Mouse (Mus musculus): ENCODE results near the gene Nudt8. TPM values are rescaled to one million over a fixed set of nuclear protein-coding genes. Genes with fewer than 3 reads are reported as not detected.

Gene Nudt8
- polyA plus RNA-seq, 1 experiment from 2014 or later = 41.0 TPM

GRCm38 (mm10) chr19:3999121-3999730, 1.2 kb upstream of the Nudt8 start:
- 0 out of 2 replicates have a peak, but pooled peaks cover 5% of the 10 kb centered on the region for H3K27me3 ChIP-seq (replicated peaks)
- peak overlapping the region; percentile 77 for H3K4me3 ChIP-seq
- H3K9me3 ChIP-seq (replicated peaks) = no peaks in the 10 kb centered on the region
- no peak overlapping the region for H3K27ac ChIP-seq (ENCODE audit: poor library complexity, severe bottlenecking)
- H3K4me1 ChIP-seq (replicated peaks) = peaks cover 49% of the 10 kb centered on the region
- 81% methylated on average over 9 of the region's 9 CpGs for WGBS
- peak overlapping the region; percentile 87 for H3K4me2 ChIP-seq
- peaks cover 1% of the 10 kb centered on the region; the same call in 1 of the 2 replicates for H3K36me3 ChIP-seq
- peak overlapping the region; percentile 94 for H3K9ac ChIP-seq
- no peak for ATAC-seq (ENCODE audit: insufficient number of reproducible peaks, low FRiP score)

DNA sequence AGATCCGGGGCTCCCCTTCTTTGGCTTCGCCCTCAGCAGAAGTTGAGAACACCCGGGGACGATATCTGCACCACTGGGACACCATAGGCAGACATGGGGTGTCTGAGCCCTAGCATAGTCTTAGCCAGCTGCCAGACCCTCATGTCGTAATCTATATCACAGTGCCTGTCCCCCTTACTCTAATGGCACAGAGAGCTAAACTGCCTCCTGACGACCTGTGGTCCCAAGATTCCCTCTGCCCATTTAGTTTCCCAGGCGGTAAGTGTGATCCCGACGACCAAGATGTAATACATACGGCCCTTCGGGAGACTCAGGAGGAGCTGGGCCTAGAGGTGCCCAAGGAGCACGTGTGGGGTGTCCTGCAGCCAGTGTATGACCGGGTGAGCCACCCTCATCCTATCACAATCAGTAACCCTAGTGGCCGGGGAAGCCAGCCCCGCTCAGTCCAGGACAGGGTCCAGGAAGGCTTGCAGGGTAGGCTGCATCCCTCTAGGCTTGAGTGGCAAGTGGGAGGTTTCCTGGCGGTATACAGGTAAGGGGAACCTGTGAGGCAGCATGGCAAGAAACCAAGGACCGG, 657 bp downstream of the Nudt8 start:
- Histone ChIP-seq H3K27ac (ENCODE audit: poor library complexity, severe bottlenecking) (peak overlapping the region; percentile 99), H3K4me2 (peak overlapping the region; percentile 87), H3K27me3 (replicated peaks) (no peaks in the 10 kb centered on the region), H3K4me1 (replicated peaks) (peaks cover 63% of the 10 kb centered on the region), H3K9me3 (replicated peaks) (no peaks in the 10 kb centered on the region), H3K36me3 (peaks cover 14% of the 10 kb centered on the region), H3K4me3 (peak overlapping the region; percentile 77), H3K9ac (peak overlapping the region; percentile 94)
- no peak for ATAC-seq (ENCODE audit: insufficient number of reproducible peaks, low FRiP score)
- 19% methylated on average over 17 of the region's 17 CpGs for WGBS

DNA sequence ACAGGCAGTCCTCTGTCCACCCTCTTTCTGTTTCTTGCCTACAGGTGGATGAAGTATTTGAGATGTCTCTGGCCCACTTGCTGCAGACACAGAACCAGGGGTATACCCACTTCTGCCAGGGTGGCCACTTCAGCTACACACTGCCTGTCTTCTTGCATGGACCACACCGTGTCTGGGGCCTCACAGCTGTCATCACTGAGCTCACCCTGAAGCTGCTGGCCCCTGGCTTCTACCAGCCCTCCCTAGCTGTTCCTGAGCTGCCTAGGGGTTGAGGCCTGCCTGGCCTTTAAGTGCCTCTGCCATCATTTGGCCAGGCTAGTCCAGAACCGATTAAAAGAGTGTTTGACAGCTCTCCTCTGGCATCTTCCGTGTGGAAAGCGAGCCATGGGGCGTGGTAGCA, 1.4 kb downstream of the Nudt8 start:
- Histone ChIP-seq H3K4me2 (peak overlapping the region; percentile 87; the same call in 1 of the 2 replicates), H3K36me3 (peaks cover 21% of the 10 kb centered on the region), H3K4me1 (replicated peaks) (peaks cover 65% of the 10 kb centered on the region), H3K9me3 (replicated peaks) (no peaks in the 10 kb centered on the region), H3K9ac (peak overlapping the region; percentile 94; the same call in 1 of the 2 replicates), H3K27ac (ENCODE audit: poor library complexity, severe bottlenecking) (peak overlapping the region; percentile 99), H3K4me3 (no peak overlapping the region), H3K27me3 (replicated peaks) (no peaks in the 10 kb centered on the region)
- no peak for ATAC-seq (ENCODE audit: insufficient number of reproducible peaks, low FRiP score)
- 67% methylated on average over 5 of the region's 5 CpGs for WGBS

DNA sequence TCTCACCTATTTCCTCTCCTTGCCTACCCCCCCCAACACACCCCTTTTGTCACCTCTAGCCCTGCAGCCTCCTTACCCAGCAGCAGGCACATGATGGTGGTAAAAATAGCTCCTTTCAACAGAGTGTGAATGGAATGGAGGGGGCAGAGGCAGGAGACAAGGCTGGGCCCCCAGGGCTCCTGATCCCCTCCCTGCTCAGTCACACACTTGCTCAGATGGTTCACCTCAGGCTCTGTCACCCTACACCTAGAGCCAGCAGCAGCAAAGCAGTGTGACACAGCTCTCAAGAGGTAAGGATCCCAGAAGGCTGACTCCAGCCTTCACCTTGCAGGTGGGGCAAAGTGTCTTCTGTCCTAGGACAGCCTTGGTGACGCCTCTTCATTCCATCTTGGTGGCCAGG, 2.7 kb downstream of the Nudt8 start, which contains the start of gene Doc2g:
Doc2g (plus strand) TSS at position 202 of the 400 bp plus-strand sequence.
- peak within 1 kb of the TSS; percentile 70 for H3K9ac ChIP-seq
- peak within 1 kb of the TSS; percentile 99 for H3K27ac ChIP-seq (ENCODE audit: poor library complexity, severe bottlenecking)
- no peaks in the 10 kb centered on the region for H3K27me3 ChIP-seq (replicated peaks)
- peak within 1 kb of the TSS; percentile 27 for H3K4me3 ChIP-seq
- ATAC-seq (ENCODE audit: insufficient number of reproducible peaks, low FRiP score) = peak; percentile 26; the same call in 1 of the 2 replicates
- H3K4me1 ChIP-seq (replicated peaks) = peaks cover 59% of the 10 kb centered on the region
- 39% methylated on average over 1 of the region's 1 CpGs for WGBS
- peaks cover 35% of the 10 kb centered on the region for H3K36me3 ChIP-seq
- H3K9me3 ChIP-seq (replicated peaks) = no peaks in the 10 kb centered on the region
- H3K4me2 ChIP-seq = peak within 1 kb of the TSS; percentile 60

DNA sequence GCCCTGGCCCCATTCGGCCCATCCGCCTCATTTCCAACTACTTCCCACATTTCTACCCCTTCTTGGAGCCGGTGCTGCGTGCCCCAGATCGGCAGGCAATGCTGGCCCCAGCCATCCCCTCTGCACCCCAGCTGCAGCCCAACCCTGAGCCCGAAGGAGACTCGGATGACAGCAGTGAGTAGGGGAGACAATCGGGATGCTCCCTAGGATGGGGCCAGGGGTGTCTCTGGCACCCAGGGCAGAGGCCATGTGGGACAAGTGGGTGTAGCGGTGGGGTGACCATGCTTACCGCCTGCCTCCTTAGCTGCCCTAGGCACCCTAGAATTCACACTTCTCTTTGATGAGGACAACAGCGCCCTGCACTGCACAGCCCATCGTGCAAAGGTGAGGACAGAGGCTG, 3.3 kb downstream of the Nudt8 start:
- H3K27me3 ChIP-seq (replicated peaks) = no peaks in the 10 kb centered on the region
- peaks cover 40% of the 10 kb centered on the region for H3K36me3 ChIP-seq
- peak overlapping the region; percentile 27 for H3K4me3 ChIP-seq
- H3K4me1 ChIP-seq (replicated peaks) = peaks cover 59% of the 10 kb centered on the region
- H3K4me2 ChIP-seq = peak overlapping the region; percentile 60
- H3K9ac ChIP-seq = peak overlapping the region; percentile 70
- 68% methylated on average over 12 of the region's 12 CpGs for WGBS
- H3K27ac ChIP-seq (ENCODE audit: poor library complexity, severe bottlenecking) = peak overlapping the region; percentile 99
- H3K9me3 ChIP-seq (replicated peaks) = no peaks in the 10 kb centered on the region
- no peak for ATAC-seq (ENCODE audit: insufficient number of reproducible peaks, low FRiP score)

GRCm38 (mm10) chr19:4004331-4004730, 4.0 kb downstream of the Nudt8 start:
- H3K27ac ChIP-seq (ENCODE audit: poor library complexity, severe bottlenecking) = peak overlapping the region; percentile 99
- H3K9me3 ChIP-seq (replicated peaks) = no peaks in the 10 kb centered on the region
- H3K27me3 ChIP-seq (replicated peaks) = no peaks in the 10 kb centered on the region
- H3K4me1 ChIP-seq (replicated peaks) = peaks cover 55% of the 10 kb centered on the region
- peaks cover 47% of the 10 kb centered on the region for H3K36me3 ChIP-seq
- peak overlapping the region; percentile 60 for H3K4me2 ChIP-seq
- H3K4me3 ChIP-seq = no peak overlapping the region
- 75% methylated on average over 15 of the region's 15 CpGs for WGBS
- ATAC-seq (ENCODE audit: insufficient number of reproducible peaks, low FRiP score) = no peak
- peak overlapping the region; percentile 70; the same call in 1 of the 2 replicates for H3K9ac ChIP-seq

- Histone ChIP-seq H3K9ac (peak overlapping the region; percentile 21; the same call in 1 of the 2 replicates), H3K27ac (ENCODE audit: poor library complexity, severe bottlenecking) (peak overlapping the region; percentile 11), H3K4me3 (no peak overlapping the region)
These were observed 4.7 kb downstream of the Nudt8 start for GRCm38 (mm10) chr19:4005091-4005490.

DNA sequence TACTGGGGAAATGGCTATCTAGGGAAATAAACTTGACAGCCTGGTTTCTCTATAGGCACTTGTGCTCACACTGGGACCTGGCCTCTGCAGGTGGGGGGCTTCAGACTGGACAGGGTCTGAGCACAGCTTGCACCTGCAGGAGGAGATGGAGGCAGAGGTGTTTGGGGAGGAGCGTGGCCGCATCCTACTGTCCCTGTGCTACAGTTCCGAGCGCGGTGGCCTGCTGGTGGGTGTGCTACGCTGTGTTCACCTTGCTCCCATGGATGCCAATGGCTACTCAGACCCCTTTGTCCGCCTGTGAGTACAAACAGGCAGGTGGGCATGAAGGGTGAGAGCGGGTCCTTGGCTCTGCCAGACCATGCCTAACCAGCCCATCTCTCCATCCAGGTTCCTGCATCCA, 5.6 kb downstream of the Nudt8 start:
- Histone ChIP-seq H3K27ac (ENCODE audit: poor library complexity, severe bottlenecking) (no peak overlapping the region), H3K4me3 (no peak overlapping the region), H3K4me2 (no peak overlapping the region), H3K27me3 (replicated peaks) (no peaks in the 10 kb centered on the region), H3K9ac (no peak overlapping the region), H3K9me3 (replicated peaks) (no peaks in the 10 kb centered on the region), H3K4me1 (replicated peaks) (peaks cover 50% of the 10 kb centered on the region), H3K36me3 (peaks cover 61% of the 10 kb centered on the region)
- ATAC-seq (ENCODE audit: insufficient number of reproducible peaks, low FRiP score) = no peak
- WGBS = 88% methylated on average over 8 of the region's 8 CpGs

More at GRCm38 (mm10) chr19:4005091-4005490, 4.7 kb downstream of the Nudt8 start:
- WGBS = 83% methylated on average over 9 of the region's 9 CpGs
- H3K9me3 ChIP-seq (replicated peaks) = no peaks in the 10 kb centered on the region
- H3K36me3 ChIP-seq = peaks cover 54% of the 10 kb centered on the region
- peaks cover 51% of the 10 kb centered on the region for H3K4me1 ChIP-seq (replicated peaks)
- no peak for ATAC-seq (ENCODE audit: insufficient number of reproducible peaks, low FRiP score)
- peak overlapping the region; percentile 6; the same call in 1 of the 2 replicates for H3K4me2 ChIP-seq
- H3K27me3 ChIP-seq (replicated peaks) = no peaks in the 10 kb centered on the region

GRCm38 (mm10) chr19:4011086-4011485, 10.7 kb downstream of the Nudt8 start:
- 94% methylated on average over 5 of the region's 5 CpGs for WGBS
- ATAC-seq (ENCODE audit: insufficient number of reproducible peaks, low FRiP score) = no peak
- no peak overlapping the region for H3K9ac ChIP-seq
- peaks cover 48% of the 10 kb centered on the region for H3K36me3 ChIP-seq
- peaks cover 29% of the 10 kb centered on the region for H3K4me1 ChIP-seq (replicated peaks)
- no peak overlapping the region for H3K4me3 ChIP-seq
- H3K27me3 ChIP-seq (replicated peaks) = no peaks in the 10 kb centered on the region
- H3K4me2 ChIP-seq = peak overlapping the region; percentile 69; the same call in 1 of the 2 replicates
- H3K27ac ChIP-seq (ENCODE audit: poor library complexity, severe bottlenecking) = no peak overlapping the region
- H3K9me3 ChIP-seq (replicated peaks) = no peaks in the 10 kb centered on the region

- Histone ChIP-seq H3K4me1 (replicated peaks) (peaks cover 28% of the 10 kb centered on the region), H3K27me3 (replicated peaks) (no peaks in the 10 kb centered on the region), H3K9me3 (replicated peaks) (no peaks in the 10 kb centered on the region), H3K36me3 (peaks cover 34% of the 10 kb centered on the region), H3K9ac (peak within 1 kb of the TSS; percentile 84), H3K27ac (ENCODE audit: poor library complexity, severe bottlenecking) (peak within 1 kb of the TSS; percentile 53), H3K4me3 (peak within 1 kb of the TSS; percentile 85), H3K4me2 (peak within 1 kb of the TSS; percentile 69)
- peak; percentile 98 for ATAC-seq (ENCODE audit: insufficient number of reproducible peaks, low FRiP score)
- under 1% methylated on average over 45 of the region's 45 CpGs for WGBS
These were observed 12.1 kb downstream of the Nudt8 start, which contains the start of gene Ndufv1 for GRCm38 (mm10) chr19:4012432-4013022. Gene Ndufv1 (minus strand): TSS chr19:4012806.

DNA sequence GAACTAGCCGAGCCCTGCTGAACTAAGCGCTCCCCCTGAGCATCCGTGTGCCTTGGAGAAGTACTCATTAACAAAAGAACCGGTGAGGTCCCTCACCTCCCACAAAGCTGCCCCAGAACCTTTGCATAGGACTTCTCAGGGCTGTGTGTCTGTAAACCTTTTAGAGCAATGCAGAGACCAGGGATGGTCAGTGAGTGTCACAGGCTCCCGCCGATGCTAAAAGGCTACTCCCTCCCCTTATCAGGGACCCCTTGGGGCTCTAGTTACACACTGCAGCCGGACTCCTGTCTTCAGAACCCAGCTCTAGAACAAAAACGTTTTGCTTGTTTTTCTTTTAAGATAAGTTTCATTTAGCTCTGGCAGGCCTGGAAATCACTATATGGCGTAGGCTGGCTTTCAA, 12.7 kb downstream of the Nudt8 start:
- WGBS = 8% methylated on average over 9 of the region's 9 CpGs
- Histone ChIP-seq H3K4me1 (replicated peaks) (peaks cover 28% of the 10 kb centered on the region), H3K27ac (ENCODE audit: poor library complexity, severe bottlenecking) (peak overlapping the region; percentile 53), H3K9me3 (replicated peaks) (no peaks in the 10 kb centered on the region), H3K36me3 (peaks cover 28% of the 10 kb centered on the region), H3K9ac (peak overlapping the region; percentile 38), H3K27me3 (replicated peaks) (no peaks in the 10 kb centered on the region), H3K4me2 (peak overlapping the region; percentile 55), H3K4me3 (peak overlapping the region; percentile 85)
- ATAC-seq (ENCODE audit: insufficient number of reproducible peaks, low FRiP score) = peak; percentile 66

Data from heart, embryonic 12.5 days (tissue).